Mouse (Mus musculus): ENCODE measurements around the gene Gas2l2. TPM values are rescaled to one million over a fixed set of nuclear protein-coding genes. Genes with fewer than 3 reads are reported as not detected.

The Gas2l2 gene
- polyA plus RNA-seq, 1 experiment from 2014 or later: 0.21 TPM

- WGBS: 29% methylated on average over 7 of the region's 7 CpGs
- Histone ChIP-seq H3K36me3 (ENCODE audit: poor library complexity, severe bottlenecking) (no peaks in the 10 kb centered on the region), H3K27ac (no peak overlapping the region), H3K27me3 (peaks cover 16% of the 10 kb centered on the region), H3K4me2 (no peak overlapping the region), H3K9ac (no peak overlapping the region), H3K9me3 (replicated peaks) (no peaks in the 10 kb centered on the region), H3K4me1 (peaks cover under 1% of the 10 kb centered on the region; the same call in 1 of the 2 replicates), H3K4me3 (no peak overlapping the region)
- no peak for ATAC-seq
Measured at GRCm38 (mm10) chr11:83457257-83457656, 28.0 kb upstream of the Gas2l2 start.

- H3K36me3 ChIP-seq (ENCODE audit: poor library complexity, severe bottlenecking): no peaks in the 10 kb centered on the region
- H3K9me3 ChIP-seq (replicated peaks): no peaks in the 10 kb centered on the region
- H3K27me3 ChIP-seq: peaks cover 6% of the 10 kb centered on the region
- H3K4me3 ChIP-seq: no peak overlapping the region
- H3K27ac ChIP-seq: no peak overlapping the region
- no peaks in the 10 kb centered on the region for H3K4me1 ChIP-seq
- ATAC-seq: no peak
- 74% methylated on average over 3 of the region's 3 CpGs for WGBS
- no peak overlapping the region for H3K9ac ChIP-seq
- no peak overlapping the region for H3K4me2 ChIP-seq
Measured at GRCm38 (mm10) chr11:83455608-83456007, 26.4 kb upstream of the Gas2l2 start.

- Histone ChIP-seq H3K9me3 (replicated peaks) (no peaks in the 10 kb centered on the region), H3K27me3 (no peaks in the 10 kb centered on the region), H3K4me3 (no peak overlapping the region), H3K36me3 (ENCODE audit: poor library complexity, severe bottlenecking) (no peaks in the 10 kb centered on the region), H3K4me2 (no peak overlapping the region), H3K4me1 (no peaks in the 10 kb centered on the region), H3K9ac (no peak overlapping the region), H3K27ac (no peak overlapping the region)
- ATAC-seq: no peak
- 41% methylated on average over 4 of the region's 4 CpGs for WGBS
Measured at GRCm38 (mm10) chr11:83454548-83454947, 25.3 kb upstream of the Gas2l2 start.

- ATAC-seq: no peak
- no peak overlapping the region for H3K9ac ChIP-seq
- H3K4me3 ChIP-seq: no peak overlapping the region
- H3K27me3 ChIP-seq: peaks cover 14% of the 10 kb centered on the region; the same call in 1 of the 2 replicates
- peaks cover 17% of the 10 kb centered on the region for H3K4me1 ChIP-seq
- WGBS: 89% methylated on average over 10 of the region's 10 CpGs
- no peak overlapping the region for H3K27ac ChIP-seq
- no peak overlapping the region for H3K4me2 ChIP-seq
- no peaks in the 10 kb centered on the region for H3K36me3 ChIP-seq (ENCODE audit: poor library complexity, severe bottlenecking)
- H3K9me3 ChIP-seq (replicated peaks): no peaks in the 10 kb centered on the region
Measured at GRCm38 (mm10) chr11:83451281-83451680, 22.0 kb upstream of the Gas2l2 start.

GRCm38 (mm10) chr11:83450550-83450949, 21.3 kb upstream of the Gas2l2 start:
- H3K27ac ChIP-seq: no peak overlapping the region
- H3K36me3 ChIP-seq (ENCODE audit: poor library complexity, severe bottlenecking): no peaks in the 10 kb centered on the region
- no peak for ATAC-seq
- no peak overlapping the region for H3K4me3 ChIP-seq
- no peaks in the 10 kb centered on the region for H3K9me3 ChIP-seq (replicated peaks)
- peaks cover 17% of the 10 kb centered on the region for H3K4me1 ChIP-seq
- no peak overlapping the region for H3K9ac ChIP-seq
- H3K4me2 ChIP-seq: no peak overlapping the region
- WGBS: 21% methylated on average over 1 of the region's 1 CpGs
- H3K27me3 ChIP-seq: peaks cover 18% of the 10 kb centered on the region

GRCm38 (mm10) chr11:83449298-83449697, 20.0 kb upstream of the Gas2l2 start:
- H3K27ac ChIP-seq: no peak overlapping the region
- 64% methylated on average over 4 of the region's 4 CpGs for WGBS
- H3K4me1 ChIP-seq: peaks cover 17% of the 10 kb centered on the region
- no peak overlapping the region for H3K4me3 ChIP-seq
- no peaks in the 10 kb centered on the region for H3K36me3 ChIP-seq (ENCODE audit: poor library complexity, severe bottlenecking)
- H3K27me3 ChIP-seq: peaks cover 30% of the 10 kb centered on the region
- no peak overlapping the region for H3K9ac ChIP-seq
- no peaks in the 10 kb centered on the region for H3K9me3 ChIP-seq (replicated peaks)
- ATAC-seq: no peak
- no peak overlapping the region for H3K4me2 ChIP-seq

- H3K9me3 ChIP-seq (replicated peaks): no peaks in the 10 kb centered on the region
- H3K4me3 ChIP-seq: no peak overlapping the region
- no peaks in the 10 kb centered on the region for H3K36me3 ChIP-seq (ENCODE audit: poor library complexity, severe bottlenecking)
- H3K9ac ChIP-seq: no peak overlapping the region
- no peak overlapping the region for H3K27ac ChIP-seq
- no peak overlapping the region for H3K4me2 ChIP-seq
- peaks cover 34% of the 10 kb centered on the region for H3K27me3 ChIP-seq
- ATAC-seq: 0 out of 2 replicates have a peak, but pooled peaks have one; percentile 24
- peaks cover 17% of the 10 kb centered on the region for H3K4me1 ChIP-seq
Measured at GRCm38 (mm10) chr11:83448927-83449236, 19.6 kb upstream of the Gas2l2 start.

GRCm38 (mm10) chr11:83448021-83448926, 19.0 kb upstream of the Gas2l2 start:
- H3K9me3 ChIP-seq (replicated peaks): no peaks in the 10 kb centered on the region
- no peaks in the 10 kb centered on the region for H3K36me3 ChIP-seq (ENCODE audit: poor library complexity, severe bottlenecking)
- H3K4me3 ChIP-seq: no peak overlapping the region
- peaks cover 17% of the 10 kb centered on the region for H3K4me1 ChIP-seq
- H3K4me2 ChIP-seq: no peak overlapping the region
- no peak overlapping the region for H3K9ac ChIP-seq
- H3K27me3 ChIP-seq: peaks cover 40% of the 10 kb centered on the region
- no peak overlapping the region for H3K27ac ChIP-seq
- 63% methylated on average over 16 of the region's 16 CpGs for WGBS
- no peak for ATAC-seq

- WGBS: 80% methylated on average over 10 of the region's 10 CpGs
- ATAC-seq: no peak
- H3K27ac ChIP-seq: no peak overlapping the region
Measured at GRCm38 (mm10) chr11:83447612-83448011, 18.4 kb upstream of the Gas2l2 start.

GRCm38 (mm10) chr11:83445001-83445400, 15.7 kb upstream of the Gas2l2 start:
- Histone ChIP-seq H3K4me1 (peaks cover 24% of the 10 kb centered on the region), H3K27me3 (peaks cover 64% of the 10 kb centered on the region), H3K4me2 (peak overlapping the region; percentile 39), H3K4me3 (0 out of 2 replicates have a peak overlapping the region, but pooled peaks have one; percentile 9), H3K9ac (peak overlapping the region; percentile 30; the same call in 1 of the 2 replicates), H3K9me3 (replicated peaks) (no peaks in the 10 kb centered on the region), H3K27ac (no peak overlapping the region), H3K36me3 (ENCODE audit: poor library complexity, severe bottlenecking) (no peaks in the 10 kb centered on the region)
- ATAC-seq: no peak
- 26% methylated on average over 19 of the region's 19 CpGs for WGBS

More at GRCm38 (mm10) chr11:83447612-83448011, 18.4 kb upstream of the Gas2l2 start:
- peaks cover 46% of the 10 kb centered on the region for H3K27me3 ChIP-seq
- no peak overlapping the region for H3K4me2 ChIP-seq
- no peak overlapping the region for H3K4me3 ChIP-seq
- peaks cover 21% of the 10 kb centered on the region for H3K4me1 ChIP-seq
- no peak overlapping the region for H3K9ac ChIP-seq
- no peaks in the 10 kb centered on the region for H3K36me3 ChIP-seq (ENCODE audit: poor library complexity, severe bottlenecking)
- H3K9me3 ChIP-seq (replicated peaks): no peaks in the 10 kb centered on the region

- Histone ChIP-seq H3K9me3 (replicated peaks) (no peaks in the 10 kb centered on the region), H3K27ac (no peak overlapping the region; the same call in 1 of the 2 replicates), H3K4me2 (no peak overlapping the region), H3K27me3 (peaks cover 64% of the 10 kb centered on the region), H3K4me3 (no peak overlapping the region), H3K36me3 (ENCODE audit: poor library complexity, severe bottlenecking) (no peaks in the 10 kb centered on the region), H3K9ac (no peak overlapping the region), H3K4me1 (peaks cover 19% of the 10 kb centered on the region)
- 16% methylated on average over 7 of the region's 7 CpGs for WGBS
- no peak for ATAC-seq
Measured at GRCm38 (mm10) chr11:83443824-83444223, 14.6 kb upstream of the Gas2l2 start.

- Histone ChIP-seq H3K36me3 (ENCODE audit: poor library complexity, severe bottlenecking) (no peaks in the 10 kb centered on the region), H3K9me3 (replicated peaks) (no peaks in the 10 kb centered on the region), H3K4me1 (peaks cover 10% of the 10 kb centered on the region; the same call in 1 of the 2 replicates), H3K27me3 (peaks cover 64% of the 10 kb centered on the region), H3K4me2 (peak overlapping the region; percentile 54), H3K27ac (no peak overlapping the region), H3K9ac (peak overlapping the region; percentile 28; the same call in 1 of the 2 replicates), H3K4me3 (peak overlapping the region; percentile 19; the same call in 1 of the 2 replicates)
- ATAC-seq: peak; percentile 60
- 12% methylated on average over 29 of the region's 29 CpGs for whole genome bisulfite sequencing
Measured at GRCm38 (mm10) chr11:83442596-83443267, 13.5 kb upstream of the Gas2l2 start.

All from forebrain, embryonic 13.5 days (tissue).